Mouse (Mus musculus) ES-Bruce4 (cell line): ENCODE results near the gene Cdh13.

Experiments
- CTCF ChIP-seq: IDR thresholded peaks from one replicate; pipeline ENCODE4 v1.8.1; 2011; ENCODE audit warnings: low read depth, low read length
- POLR2A ChIP-seq: IDR thresholded peaks from one replicate; pipeline ENCODE4 v1.8.1; 2011; ENCODE audit warnings: low read length; ENCODE audit not compliant: insufficient read depth

DNA sequence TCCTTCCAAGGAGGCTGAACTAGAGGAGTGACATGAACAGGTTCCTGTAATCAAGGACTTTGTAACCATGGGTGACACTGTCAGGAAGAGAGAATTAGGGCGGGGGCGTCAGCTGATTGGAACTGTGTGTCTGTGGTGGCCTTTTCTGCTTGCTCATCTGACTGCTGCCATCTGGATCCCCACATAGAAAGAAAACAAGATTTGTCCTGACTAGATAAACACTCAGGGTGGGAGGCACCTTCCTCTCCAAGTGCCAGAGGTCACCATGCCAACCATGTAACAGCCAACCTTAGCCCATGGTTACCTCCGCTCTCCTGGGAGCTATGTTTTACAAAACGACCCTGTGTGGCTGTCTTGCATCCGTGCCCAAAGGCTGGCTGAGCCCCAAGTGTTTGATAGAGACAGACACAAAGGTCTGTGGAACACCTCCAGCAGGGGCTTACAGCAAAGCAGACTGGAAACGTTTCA lies 873.0 kb downstream of the Cdh13 start:
- TF ChIP-seq POLR2A, result no peak
- no peak for TF ChIP-seq CTCF
